Mouse (Mus musculus) midbrain, embryonic 16.5 days (tissue): ENCODE measurements around the gene Hist1h1d. TPM values are rescaled to one million over a fixed set of nuclear protein-coding genes. Genes with fewer than 3 reads are reported as not detected.
A peak's percentile ranks its signal among the peaks of the same experiment; 100 is the strongest.

Experiments
- ATAC-seq: fragments of 200-750 bp; cut with Nextera tagmentation; 2 replicates; pipeline ENCODE4 v1.8.0; 2017; ENCODE audit warnings: moderate TSS enrichment
- H3K27ac ChIP-seq: fragments of 300-500 bp; sonication (generic); 2 replicates; pipeline ENCODE4 v1.5.1; 2014; ENCODE audit warnings: mild to moderate bottlenecking, low read length, mixed read lengths
- H3K27me3 ChIP-seq: fragments of 300-500 bp; sonication (generic); 2 replicates; pipeline ENCODE4 v1.6.1; 2014; ENCODE audit warnings: low read depth, low read length, mixed read lengths; ENCODE audit not compliant: control insufficient read depth, insufficient read depth
- H3K36me3 ChIP-seq: fragments of 300-500 bp; sonication (generic); 2 replicates; pipeline ENCODE4 v1.6.1; 2014; ENCODE audit warnings: mild to moderate bottlenecking, low read length, moderate library complexity, mixed read lengths; ENCODE audit not compliant: control insufficient read depth, insufficient read depth
- H3K4me1 ChIP-seq: fragments of 300-500 bp; sonication (generic); 2 replicates; pipeline ENCODE4 v1.6.1; 2014; ENCODE audit warnings: mild to moderate bottlenecking, low read length, mixed read lengths; ENCODE audit not compliant: control insufficient read depth, insufficient read depth
- H3K4me2 ChIP-seq: fragments of 300-500 bp; sonication (generic); 2 replicates; pipeline ENCODE4 v1.6.1; 2014; ENCODE audit warnings: mild to moderate bottlenecking, low read length, mixed read lengths
- H3K4me3 ChIP-seq: fragments of 300-500 bp; sonication (generic); 2 replicates; pipeline ENCODE4 v1.5.1; 2014; ENCODE audit warnings: low read depth, mild to moderate bottlenecking, low read length, moderate library complexity, mixed read lengths
- H3K9ac ChIP-seq: fragments of 300-500 bp; sonication (generic); 2 replicates; pipeline ENCODE4 v1.6.1; 2014; ENCODE audit warnings: low read depth, low read length, mixed read lengths
- H3K9me3 ChIP-seq: fragments of 300-500 bp; sonication (generic); replicated peaks from 2 replicates; pipeline ENCODE4 v1.6.1; 2014; ENCODE audit warnings: mild to moderate bottlenecking, low read length, mixed read lengths; ENCODE audit not compliant: control insufficient read depth, poor library complexity, severe bottlenecking
- WGBS: fragments of 180-500 bp; shearing (Covaris S2); extraction: QIAGEN DNeasy Blood & Tissue Kit; methylation state at CpG from one replicate; pipeline ENCODE4 v1.1.7; 2014; 5-methylcytosine and 5-hydroxymethylcytosine counted together
- polyA plus RNA-seq: library from polyadenylated mRNA; unstranded; fragments of >200 nt; fragmentation: Nextera tagmentation; extraction: Ambion mirVana; gene quantifications from 2 replicates; pipeline ENCODE4 v1.2.1, GENCODE M21; 2015

Gene Hist1h1d
- polyA plus RNA-seq, 1 experiment from 2014 or later: not detected

DNA sequence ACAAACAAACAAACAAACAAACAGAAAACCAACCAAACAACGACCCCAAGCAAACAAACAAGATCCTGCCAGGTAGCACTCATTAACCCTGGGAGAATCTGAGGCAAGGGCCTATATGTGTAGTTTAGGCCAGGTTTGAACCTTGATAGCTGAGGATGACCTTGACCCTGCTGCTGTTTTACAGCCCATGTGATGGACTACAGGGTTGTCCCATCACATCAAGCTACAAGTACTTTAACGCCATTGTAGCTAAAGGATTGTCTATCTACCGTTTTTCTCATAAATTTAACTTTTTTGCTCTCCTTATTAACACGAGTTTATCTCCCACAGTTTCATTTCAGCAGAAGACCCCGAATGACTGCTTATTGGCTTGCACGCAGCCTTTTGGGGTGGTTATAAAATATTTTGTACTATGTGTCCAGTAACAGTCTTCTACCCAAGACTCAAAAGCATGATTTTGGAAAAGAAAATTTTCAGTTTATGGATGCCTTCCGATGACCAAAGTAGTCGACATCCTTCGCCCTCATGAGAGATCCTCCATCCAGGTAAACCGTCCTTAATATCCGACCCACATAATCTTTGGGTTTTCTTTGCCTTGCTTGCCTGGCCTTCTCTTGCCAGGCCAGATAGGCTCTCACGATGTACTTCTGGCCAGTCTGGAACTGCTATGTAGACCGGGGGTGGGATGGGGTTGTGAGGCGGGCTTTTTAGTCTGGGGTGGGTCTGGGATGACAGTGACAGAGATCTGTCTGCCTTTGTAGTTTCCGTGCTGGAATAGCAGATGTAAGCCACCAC lies 37.0 kb upstream of the Hist1h1d start:
- Histone ChIP-seq H3K4me2 (peak overlapping the region; percentile 67), H3K27ac (no peak overlapping the region), H3K9me3 (no peaks in the 10 kb centered on the region), H3K4me3 (peak overlapping the region; percentile 51), H3K27me3 (no peaks in the 10 kb centered on the region), H3K4me1 (peaks cover 7% of the 10 kb centered on the region; the same call in 1 of the 2 replicates), H3K36me3 (no peaks in the 10 kb centered on the region), H3K9ac (peak overlapping the region; percentile 51; the same call in 1 of the 2 replicates)
- WGBS: 56% methylated on average over 15 of the region's 15 CpGs
- no peak for ATAC-seq

DNA sequence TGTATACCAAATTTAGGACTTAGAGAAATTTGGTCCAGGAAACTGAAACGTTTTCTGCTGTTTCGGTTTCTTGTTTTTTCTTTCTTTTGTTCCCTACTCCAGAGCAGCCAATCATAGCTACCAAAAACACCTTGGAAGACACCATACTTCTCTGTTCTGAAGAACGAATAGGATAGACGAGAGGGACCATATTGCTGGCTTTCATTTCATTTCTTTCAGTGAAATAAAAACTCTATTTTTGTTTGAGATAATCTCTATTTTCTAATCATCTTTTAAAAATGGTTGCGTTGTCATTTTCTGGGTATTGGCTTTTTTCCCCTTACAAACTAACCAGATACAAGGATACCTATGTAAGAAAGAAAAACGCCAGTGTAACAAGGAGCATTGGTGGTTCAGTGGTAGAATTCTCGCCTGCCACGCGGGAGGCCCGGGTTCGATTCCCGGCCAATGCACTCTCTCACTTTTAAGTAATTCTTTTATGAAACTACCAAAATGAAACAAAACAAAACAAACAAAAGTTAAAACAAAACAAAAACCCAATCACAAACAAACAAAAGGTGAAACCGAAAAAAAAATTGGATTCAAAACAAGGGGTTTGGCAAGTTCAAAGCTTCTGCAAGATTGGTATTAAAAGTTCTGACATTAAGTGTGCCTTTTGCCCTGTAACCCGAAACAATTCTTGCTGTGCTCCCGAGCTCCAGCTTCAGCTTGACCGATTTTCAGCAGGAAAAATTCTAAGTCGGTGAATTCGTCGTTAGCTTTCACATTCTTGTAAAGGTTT lies 36.0 kb upstream of the Hist1h1d start:
- peak overlapping the region; percentile 51 for H3K4me3 ChIP-seq
- no peaks in the 10 kb centered on the region for H3K9me3 ChIP-seq
- ATAC-seq: peak; percentile 74
- no peaks in the 10 kb centered on the region for H3K36me3 ChIP-seq
- H3K4me1 ChIP-seq: peaks cover 9% of the 10 kb centered on the region; the same call in 1 of the 2 replicates
- WGBS: under 1% methylated on average over 19 of the region's 19 CpGs
- H3K9ac ChIP-seq: 0 out of 2 replicates have a peak overlapping the region, but pooled peaks have one; percentile 48
- H3K27me3 ChIP-seq: no peaks in the 10 kb centered on the region
- H3K27ac ChIP-seq: peak overlapping the region; percentile 42; the same call in 1 of the 2 replicates
- H3K4me2 ChIP-seq: peak overlapping the region; percentile 85

DNA sequence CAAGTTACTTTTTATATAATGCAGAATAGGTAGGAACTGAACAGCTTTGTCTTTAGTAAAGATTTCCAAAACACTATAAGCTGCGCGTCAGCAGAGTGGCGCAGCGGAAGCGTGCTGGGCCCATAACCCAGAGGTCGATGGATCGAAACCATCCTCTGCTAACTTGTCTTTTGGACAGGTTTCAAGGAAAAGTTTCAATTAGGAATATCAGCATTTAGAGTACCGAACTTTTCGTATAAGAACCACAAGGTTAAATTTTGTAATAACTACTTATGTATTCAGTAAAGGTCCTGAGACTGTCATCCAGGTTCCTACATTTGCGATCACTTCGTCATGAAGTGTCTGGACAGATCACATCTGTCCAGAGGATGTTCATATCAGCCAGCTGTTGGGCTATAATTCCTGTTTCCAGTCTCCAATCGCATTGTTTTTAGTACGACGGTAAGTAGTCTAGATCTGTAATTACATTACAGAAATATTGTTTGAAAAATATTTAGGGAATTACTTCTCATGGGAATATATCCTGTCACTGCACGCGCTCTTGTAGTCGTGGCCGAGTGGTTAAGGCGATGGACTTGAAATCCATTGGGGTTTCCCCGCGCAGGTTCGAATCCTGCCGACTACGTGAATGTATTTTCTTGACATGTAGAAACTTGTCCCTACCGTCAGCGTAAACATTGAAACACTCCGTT lies 35.3 kb upstream of the Hist1h1d start:
- peak; percentile 90 for ATAC-seq
- Histone ChIP-seq H3K36me3 (no peaks in the 10 kb centered on the region), H3K9me3 (no peaks in the 10 kb centered on the region), H3K4me3 (peak overlapping the region; percentile 51), H3K4me1 (peaks cover 10% of the 10 kb centered on the region; the same call in 1 of the 2 replicates), H3K27ac (peak overlapping the region; percentile 47; the same call in 1 of the 2 replicates), H3K9ac (no peak overlapping the region), H3K4me2 (peak overlapping the region; percentile 85), H3K27me3 (no peaks in the 10 kb centered on the region)
- WGBS: under 1% methylated on average over 27 of the region's 27 CpGs

DNA sequence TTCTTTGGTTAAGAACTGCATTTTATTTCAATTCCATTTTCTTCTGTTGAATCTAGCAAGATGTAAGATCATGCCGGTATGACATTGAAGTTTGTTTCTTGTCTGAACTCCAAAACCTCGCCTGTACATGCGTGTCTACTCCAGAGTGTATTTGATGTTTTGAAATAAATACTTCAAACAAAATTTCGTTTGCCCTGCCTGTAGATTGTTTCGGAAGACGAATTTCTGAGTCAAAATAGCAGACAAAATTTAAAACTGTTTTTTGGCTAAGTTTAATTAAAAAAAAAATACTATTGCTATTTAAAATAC lies 34.8 kb upstream of the Hist1h1d start:
- Histone ChIP-seq H3K9ac (no peak overlapping the region), H3K9me3 (no peaks in the 10 kb centered on the region), H3K27me3 (no peaks in the 10 kb centered on the region), H3K4me2 (peak overlapping the region; percentile 85), H3K36me3 (no peaks in the 10 kb centered on the region), H3K4me1 (peaks cover 10% of the 10 kb centered on the region; the same call in 1 of the 2 replicates), H3K4me3 (peak overlapping the region; percentile 51), H3K27ac (no peak overlapping the region)
- WGBS: under 1% methylated on average over 6 of the region's 6 CpGs
- ATAC-seq: no peak

DNA sequence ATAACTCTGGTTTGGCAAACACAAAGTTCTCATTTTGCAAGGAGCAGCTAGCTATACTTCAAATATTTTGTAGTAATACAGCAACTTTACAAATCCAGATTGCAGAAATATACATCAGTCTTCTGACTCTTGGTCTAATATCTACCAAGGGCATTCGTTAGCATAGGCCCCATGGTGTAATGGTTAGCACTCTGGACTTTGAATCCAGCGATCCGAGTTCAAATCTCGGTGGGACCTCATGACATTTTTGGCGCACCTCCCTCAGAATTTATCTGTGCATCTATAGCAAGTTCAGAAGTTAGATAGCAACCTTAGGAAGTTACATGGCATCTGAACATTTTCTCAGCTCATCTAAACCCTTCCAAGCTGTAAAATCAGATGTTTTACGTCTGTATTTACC lies 34.2 kb upstream of the Hist1h1d start:
- Histone ChIP-seq H3K9ac (0 out of 2 replicates have a peak overlapping the region, but pooled peaks have one; percentile 14), H3K4me3 (peak overlapping the region; percentile 43), H3K9me3 (no peaks in the 10 kb centered on the region), H3K4me2 (peak overlapping the region; percentile 75), H3K27me3 (no peaks in the 10 kb centered on the region), H3K4me1 (peaks cover 10% of the 10 kb centered on the region; the same call in 1 of the 2 replicates), H3K36me3 (no peaks in the 10 kb centered on the region), H3K27ac (peak overlapping the region; percentile 50; the same call in 1 of the 2 replicates)
- peak; percentile 40; the same call in 1 of the 2 replicates for ATAC-seq
- WGBS: 0% methylated on average over 6 of the region's 6 CpGs

DNA sequence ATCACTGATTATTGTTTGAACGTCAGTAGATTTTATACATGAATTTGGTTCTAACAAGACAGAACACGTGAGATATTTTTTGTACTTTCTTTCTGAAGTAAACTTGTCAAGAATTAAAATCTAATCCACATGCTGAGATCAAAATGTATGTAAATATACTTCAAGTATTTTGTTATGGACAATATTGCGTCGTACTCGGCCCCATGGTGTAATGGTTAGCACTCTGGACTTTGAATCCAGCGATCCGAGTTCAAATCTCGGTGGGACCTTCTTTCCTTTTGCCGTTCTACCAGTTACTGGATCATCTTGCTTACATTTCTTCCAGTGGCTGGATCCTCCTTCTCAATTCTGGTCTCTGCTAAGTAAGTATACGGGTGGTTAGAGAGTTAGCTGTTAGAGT lies 33.6 kb upstream of the Hist1h1d start:
- Histone ChIP-seq H3K4me1 (peaks cover 10% of the 10 kb centered on the region; the same call in 1 of the 2 replicates), H3K36me3 (no peaks in the 10 kb centered on the region), H3K9me3 (no peaks in the 10 kb centered on the region), H3K27ac (peak overlapping the region; percentile 50; the same call in 1 of the 2 replicates), H3K4me2 (peak overlapping the region; percentile 75), H3K9ac (no peak overlapping the region), H3K27me3 (no peaks in the 10 kb centered on the region), H3K4me3 (peak overlapping the region; percentile 43)
- peak; percentile 15; the same call in 1 of the 2 replicates for ATAC-seq
- WGBS: under 1% methylated on average over 10 of the region's 10 CpGs

DNA sequence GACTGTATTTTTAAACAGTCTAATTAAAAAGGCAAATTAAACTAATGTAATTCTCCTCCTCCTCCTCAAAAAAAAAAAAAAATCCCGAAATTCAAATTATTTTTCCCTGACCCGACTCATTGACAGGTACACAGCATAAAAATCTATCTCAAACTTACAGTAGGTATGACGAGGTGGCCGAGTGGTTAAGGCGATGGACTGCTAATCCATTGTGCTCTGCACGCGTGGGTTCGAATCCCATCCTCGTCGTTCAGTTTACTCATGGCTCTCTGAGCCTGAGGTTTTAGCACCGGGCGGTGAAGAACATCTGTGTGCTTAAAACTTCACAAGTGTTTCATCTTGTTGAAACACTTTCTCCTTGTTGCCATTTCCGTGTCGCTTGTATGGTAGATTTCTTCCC lies 31.4 kb upstream of the Hist1h1d start:
- WGBS: under 1% methylated on average over 14 of the region's 14 CpGs
- no peak overlapping the region for H3K9ac ChIP-seq
- peak overlapping the region; percentile 34 for H3K4me2 ChIP-seq
- no peak for ATAC-seq
- H3K36me3 ChIP-seq: no peaks in the 10 kb centered on the region
- H3K27ac ChIP-seq: no peak overlapping the region
- H3K27me3 ChIP-seq: no peaks in the 10 kb centered on the region
- H3K4me3 ChIP-seq: peak overlapping the region; percentile 7; the same call in 1 of the 2 replicates
- H3K4me1 ChIP-seq: peaks cover 12% of the 10 kb centered on the region; the same call in 1 of the 2 replicates
- H3K9me3 ChIP-seq: no peaks in the 10 kb centered on the region

DNA sequence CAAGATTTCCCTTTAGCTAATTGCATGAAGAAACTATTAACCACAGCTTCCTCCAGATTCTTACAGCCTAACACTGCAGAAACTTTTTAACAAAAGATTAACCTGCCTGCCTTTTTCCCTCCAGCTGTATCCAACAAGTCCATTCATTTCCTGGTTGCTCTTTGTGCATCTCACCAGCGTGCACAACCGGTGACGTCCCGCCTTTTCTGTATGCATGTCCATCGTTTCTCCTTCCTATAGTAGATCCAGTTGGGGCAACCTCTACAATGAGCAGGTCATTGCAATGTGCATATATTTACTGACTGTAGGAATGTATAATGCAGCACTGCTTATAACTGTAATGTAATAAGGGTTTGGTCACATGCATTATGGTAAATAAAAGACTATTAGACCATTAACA lies 29.1 kb upstream of the Hist1h1d start:
- no peak for ATAC-seq
- Histone ChIP-seq H3K27me3 (no peaks in the 10 kb centered on the region), H3K4me2 (no peak overlapping the region), H3K9ac (no peak overlapping the region), H3K4me3 (no peak overlapping the region), H3K4me1 (peaks cover 13% of the 10 kb centered on the region), H3K9me3 (no peaks in the 10 kb centered on the region), H3K36me3 (no peaks in the 10 kb centered on the region), H3K27ac (no peak overlapping the region)
- 55% methylated on average over 5 of the region's 5 CpGs for WGBS
